Mouse (Mus musculus): Measurements from ENCODE around the gene Nadk. TPM values are rescaled to one million over a fixed set of nuclear protein-coding genes. Genes with fewer than 3 reads are reported as not detected.
A peak's percentile ranks its signal among the peaks of the same experiment; 100 is the strongest.

Gene Nadk
- polyA plus RNA-seq, 1 experiment = 43.1 TPM

- TF ChIP-seq CTCF (IDR thresholded peaks at IDR 0.05; ENCODE audit: control insufficient read depth, insufficient read depth, insufficient replicate concordance, low read depth, low read length) = no peak
- TF ChIP-seq POLR2A (IDR thresholded peaks at IDR 0.05; ENCODE audit: control insufficient read depth, low read depth, low read length) = no peak
- H3K27ac ChIP-seq (ENCODE audit: control insufficient read depth, insufficient read depth, low read depth, low read length) = no peak overlapping the region
- H3K4me1 ChIP-seq (ENCODE audit: control insufficient read depth, insufficient read depth, low read length) = peaks cover 3% of the 10 kb centered on the region
- no peaks in the 10 kb centered on the region for H3K27me3 ChIP-seq (ENCODE audit: control insufficient read depth, insufficient read depth, low read length)
- no peaks in the 10 kb centered on the region for H3K36me3 ChIP-seq (ENCODE audit: control insufficient read depth, insufficient read depth, low read length)
- no peak overlapping the region for H3K4me3 ChIP-seq (ENCODE audit: control insufficient read depth, low read depth, low read length)
Measured at GRCm38 (mm10) chr4:155595777-155596176, 33.6 kb downstream of the Nadk start.

- H3K27me3 ChIP-seq (ENCODE audit: control insufficient read depth, insufficient read depth, low read length) = no peaks in the 10 kb centered on the region
- TF ChIP-seq POLR2A (IDR thresholded peaks at IDR 0.05; ENCODE audit: control insufficient read depth, low read depth, low read length) (no peak), CTCF (IDR thresholded peaks at IDR 0.05; ENCODE audit: control insufficient read depth, insufficient read depth, insufficient replicate concordance, low read depth, low read length) (no peak)
Measured at GRCm38 (mm10) chr4:155596606-155597005, 34.4 kb downstream of the Nadk start.

GRCm38 (mm10) chr4:155598536-155598935 lies 36.4 kb downstream of the Nadk start:
- peaks cover 6% of the 10 kb centered on the region for H3K4me1 ChIP-seq (ENCODE audit: control insufficient read depth, insufficient read depth, low read length)
- H3K36me3 ChIP-seq (ENCODE audit: control insufficient read depth, insufficient read depth, low read length) = no peaks in the 10 kb centered on the region
- TF ChIP-seq POLR2A (IDR thresholded peaks at IDR 0.05; ENCODE audit: control insufficient read depth, low read depth, low read length) = no peak
- no peak for TF ChIP-seq CTCF (IDR thresholded peaks at IDR 0.05; ENCODE audit: control insufficient read depth, insufficient read depth, insufficient replicate concordance, low read depth, low read length)
- no peak overlapping the region for H3K27ac ChIP-seq (ENCODE audit: control insufficient read depth, insufficient read depth, low read depth, low read length)
- H3K4me3 ChIP-seq (ENCODE audit: control insufficient read depth, low read depth, low read length) = peak overlapping the region; percentile 14; the same call in 1 of the 2 replicates
- no peaks in the 10 kb centered on the region for H3K27me3 ChIP-seq (ENCODE audit: control insufficient read depth, insufficient read depth, low read length)

More at GRCm38 (mm10) chr4:155596606-155597005, 34.4 kb downstream of the Nadk start:
- H3K4me3 ChIP-seq (ENCODE audit: control insufficient read depth, low read depth, low read length) = no peak overlapping the region
- no peak overlapping the region for H3K27ac ChIP-seq (ENCODE audit: control insufficient read depth, insufficient read depth, low read depth, low read length)
- peaks cover 3% of the 10 kb centered on the region for H3K4me1 ChIP-seq (ENCODE audit: control insufficient read depth, insufficient read depth, low read length)
- H3K36me3 ChIP-seq (ENCODE audit: control insufficient read depth, insufficient read depth, low read length) = no peaks in the 10 kb centered on the region

GRCm38 (mm10) chr4:155599901-155600825 lies 38.0 kb downstream of the Nadk start:
- peak overlapping the region; percentile 74 for H3K27ac ChIP-seq (ENCODE audit: control insufficient read depth, insufficient read depth, low read depth, low read length)

GRCm38 (mm10) chr4:155601091-155601996 lies 39.2 kb downstream of the Nadk start, which contains the start of gene Slc35e2:
Gene Slc35e2 (plus strand): TSS chr4:155601416.
- peak within 1 kb of the TSS; percentile 98 for H3K4me3 ChIP-seq (ENCODE audit: control insufficient read depth, low read depth, low read length)
- no peaks in the 10 kb centered on the region for H3K27me3 ChIP-seq (ENCODE audit: control insufficient read depth, insufficient read depth, low read length)
- H3K36me3 ChIP-seq (ENCODE audit: control insufficient read depth, insufficient read depth, low read length) = no peaks in the 10 kb centered on the region
- TF ChIP-seq POLR2A (IDR thresholded peaks at IDR 0.05; ENCODE audit: control insufficient read depth, low read depth, low read length) (peak; percentile 74), CTCF (IDR thresholded peaks at IDR 0.05; ENCODE audit: control insufficient read depth, insufficient read depth, insufficient replicate concordance, low read depth, low read length) (no peak)
- H3K4me1 ChIP-seq (ENCODE audit: control insufficient read depth, insufficient read depth, low read length) = peaks cover 6% of the 10 kb centered on the region
- H3K27ac ChIP-seq (ENCODE audit: control insufficient read depth, insufficient read depth, low read depth, low read length) = peak within 1 kb of the TSS; percentile 99

More at GRCm38 (mm10) chr4:155599901-155600825, 38.0 kb downstream of the Nadk start:
- Histone ChIP-seq H3K36me3 (ENCODE audit: control insufficient read depth, insufficient read depth, low read length) (no peaks in the 10 kb centered on the region), H3K27me3 (ENCODE audit: control insufficient read depth, insufficient read depth, low read length) (no peaks in the 10 kb centered on the region), H3K4me1 (ENCODE audit: control insufficient read depth, insufficient read depth, low read length) (peaks cover 6% of the 10 kb centered on the region), H3K4me3 (ENCODE audit: control insufficient read depth, low read depth, low read length) (peak overlapping the region; percentile 85; the same call in 1 of the 2 replicates)
- TF ChIP-seq POLR2A (IDR thresholded peaks at IDR 0.05; ENCODE audit: control insufficient read depth, low read depth, low read length) (no peak), CTCF (IDR thresholded peaks at IDR 0.05; ENCODE audit: control insufficient read depth, insufficient read depth, insufficient replicate concordance, low read depth, low read length) (no peak)

GRCm38 (mm10) chr4:155601997-155602456 lies 39.8 kb downstream of the Nadk start:
- H3K4me3 ChIP-seq (ENCODE audit: control insufficient read depth, low read depth, low read length) = peak overlapping the region; percentile 98
- TF ChIP-seq POLR2A (IDR thresholded peaks at IDR 0.05; ENCODE audit: control insufficient read depth, low read depth, low read length) (no peak), CTCF (IDR thresholded peaks at IDR 0.05; ENCODE audit: control insufficient read depth, insufficient read depth, insufficient replicate concordance, low read depth, low read length) (no peak)
- H3K4me1 ChIP-seq (ENCODE audit: control insufficient read depth, insufficient read depth, low read length) = peaks cover 6% of the 10 kb centered on the region
- H3K27ac ChIP-seq (ENCODE audit: control insufficient read depth, insufficient read depth, low read depth, low read length) = peak overlapping the region; percentile 80; the same call in 1 of the 2 replicates
- no peaks in the 10 kb centered on the region for H3K27me3 ChIP-seq (ENCODE audit: control insufficient read depth, insufficient read depth, low read length)
- no peaks in the 10 kb centered on the region for H3K36me3 ChIP-seq (ENCODE audit: control insufficient read depth, insufficient read depth, low read length)
